Mouse (Mus musculus) neural tube, embryonic 15.5 days (tissue): ENCODE measurements around the gene Cog3. TPM values are rescaled to one million over a fixed set of nuclear protein-coding genes. Genes with fewer than 3 reads are reported as not detected.

Experiments
- ATAC-seq: fragments of 200-750 bp; cut with Nextera tagmentation; 2 replicates; pipeline ENCODE4 v1.8.0; 2017; ENCODE audit warnings: mild to moderate bottlenecking, moderate TSS enrichment, moderate library complexity; ENCODE audit not compliant: low FRiP score
- H3K27ac ChIP-seq: fragments of 300-500 bp; sonication (generic); replicated peaks from 2 replicates; pipeline ENCODE4 v1.5.1; 2015; ENCODE audit warnings: mild to moderate bottlenecking, inconsistent platforms
- H3K27me3 ChIP-seq: fragments of 300-500 bp; sonication (generic); replicated peaks from 2 replicates; pipeline ENCODE4 v1.6.1; 2015; ENCODE audit warnings: inconsistent platforms
- H3K36me3 ChIP-seq: fragments of 300-500 bp; sonication (generic); 2 replicates; pipeline ENCODE4 v1.6.1; 2015; ENCODE audit warnings: inconsistent platforms
- H3K4me1 ChIP-seq: fragments of 300-500 bp; sonication (generic); 2 replicates; pipeline ENCODE4 v1.6.1; 2015; ENCODE audit warnings: inconsistent platforms
- H3K4me2 ChIP-seq: fragments of 300-500 bp; sonication (generic); 2 replicates; pipeline ENCODE4 v1.6.1; 2015; ENCODE audit warnings: inconsistent platforms, mild to moderate bottlenecking, moderate library complexity
- H3K4me3 ChIP-seq: fragments of 300-500 bp; sonication (generic); replicated peaks from 2 replicates; pipeline ENCODE4 v1.5.1; 2015; ENCODE audit warnings: mild to moderate bottlenecking, inconsistent platforms
- H3K9ac ChIP-seq: fragments of 300-500 bp; sonication (generic); replicated peaks from 2 replicates; pipeline ENCODE4 v1.6.1; 2015; ENCODE audit warnings: mild to moderate bottlenecking, inconsistent platforms
- H3K9me3 ChIP-seq: fragments of 300-500 bp; sonication (generic); replicated peaks from 2 replicates; pipeline ENCODE4 v1.6.1; 2016; ENCODE audit warnings: inconsistent platforms
- WGBS: fragments of 180-500 bp; shearing (Covaris S2); methylation state at CpG from one replicate; pipeline ENCODE4 v1.1.7; 2015; ENCODE audit warnings: mixed read lengths; 5-methylcytosine and 5-hydroxymethylcytosine counted together
- polyA plus RNA-seq: library from polyadenylated mRNA; unstranded; fragments of >200 nt; fragmentation: Nextera tagmentation; extraction: Ambion mirVana; gene quantifications from 2 replicates; pipeline ENCODE4 v1.2.1, GENCODE M21; 2015

The Cog3 gene
- polyA plus RNA-seq, 1 experiment from 2014 or later, result 17.2 TPM

- no peak overlapping the region for H3K9ac ChIP-seq
- H3K36me3 ChIP-seq, result peaks cover 5% of the 10 kb centered on the region
- H3K4me2 ChIP-seq, result no peak overlapping the region
- no peak overlapping the region for H3K4me3 ChIP-seq
- H3K27ac ChIP-seq, result no peak overlapping the region
- no peak for ATAC-seq
- peaks cover 5% of the 10 kb centered on the region; the same call in 1 of the 2 replicates for H3K27me3 ChIP-seq
- H3K4me1 ChIP-seq, result peaks cover 19% of the 10 kb centered on the region
- no peaks in the 10 kb centered on the region for H3K9me3 ChIP-seq
- WGBS, result 89% methylated on average over 6 of the region's 6 CpGs
These were observed 2.7 kb upstream of the Cog3 start for GRCm38 (mm10) chr14:75756971-75757370.

DNA sequence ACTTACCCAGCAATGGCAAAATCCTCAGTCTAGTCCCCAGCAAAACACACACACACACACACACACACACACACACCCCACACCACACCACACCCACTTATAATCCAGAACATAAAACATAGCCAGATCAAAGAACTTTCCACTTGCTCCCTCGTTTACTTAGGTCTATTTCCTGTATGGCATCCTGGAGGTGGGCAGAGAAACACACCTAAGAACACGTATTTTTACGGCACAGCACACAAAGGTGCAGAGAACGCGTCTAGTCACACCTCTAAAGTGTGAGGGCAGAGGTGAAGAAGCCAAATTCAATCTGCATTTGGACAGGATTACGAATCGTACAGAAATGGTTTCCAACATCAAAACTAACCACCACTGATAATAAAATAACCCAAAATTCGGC is 1.1 kb downstream of the Cog3 start:
- no peaks in the 10 kb centered on the region for H3K9me3 ChIP-seq
- no peak for ATAC-seq
- WGBS, result 69% methylated on average over 8 of the region's 8 CpGs
- no peak overlapping the region for H3K27ac ChIP-seq
- peaks cover 5% of the 10 kb centered on the region; the same call in 1 of the 2 replicates for H3K27me3 ChIP-seq
- peaks cover 36% of the 10 kb centered on the region for H3K4me1 ChIP-seq
- H3K4me2 ChIP-seq, result peak overlapping the region; percentile 85
- no peaks in the 10 kb centered on the region for H3K36me3 ChIP-seq
- peak overlapping the region; percentile 90; the same call in 1 of the 2 replicates for H3K9ac ChIP-seq
- H3K4me3 ChIP-seq, result peak overlapping the region; percentile 99

GRCm38 (mm10) chr14:75751040-75751439 is 3.3 kb downstream of the Cog3 start:
- Histone ChIP-seq H3K4me1 (peaks cover 36% of the 10 kb centered on the region), H3K4me2 (no peak overlapping the region), H3K4me3 (no peak overlapping the region), H3K36me3 (peaks cover 9% of the 10 kb centered on the region), H3K9me3 (no peaks in the 10 kb centered on the region), H3K27me3 (no peaks in the 10 kb centered on the region), H3K27ac (no peak overlapping the region), H3K9ac (no peak overlapping the region)
- no peak for ATAC-seq
- 79% methylated on average over 4 of the region's 4 CpGs for WGBS

- no peaks in the 10 kb centered on the region for H3K27me3 ChIP-seq
- ATAC-seq, result no peak
- 90% methylated on average over 4 of the region's 4 CpGs for WGBS
- peaks cover 19% of the 10 kb centered on the region for H3K36me3 ChIP-seq
- no peaks in the 10 kb centered on the region for H3K9me3 ChIP-seq
- H3K27ac ChIP-seq, result no peak overlapping the region
- no peak overlapping the region for H3K9ac ChIP-seq
- no peak overlapping the region for H3K4me2 ChIP-seq
- H3K4me3 ChIP-seq, result no peak overlapping the region
- H3K4me1 ChIP-seq, result peaks cover 36% of the 10 kb centered on the region
These were observed 5.2 kb downstream of the Cog3 start for GRCm38 (mm10) chr14:75749123-75749522.

DNA sequence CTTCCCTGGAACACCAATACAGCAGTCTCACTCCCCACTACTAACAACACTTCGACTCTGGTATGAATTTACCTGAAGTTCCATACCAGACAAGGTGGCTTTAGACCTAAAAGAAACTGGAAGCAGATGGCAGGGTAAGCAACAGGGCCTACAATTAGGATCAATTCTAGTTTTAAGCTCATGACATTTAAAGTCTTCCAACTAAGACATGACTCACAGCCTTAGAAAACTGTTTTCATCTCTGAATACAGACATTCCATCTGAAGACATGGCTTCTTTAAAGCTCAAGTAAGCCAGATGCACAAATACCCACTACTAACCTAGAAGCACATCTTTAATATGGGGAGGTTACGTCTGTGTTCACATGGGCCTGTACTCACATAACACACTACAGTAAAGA is 6.4 kb downstream of the Cog3 start:
- H3K4me2 ChIP-seq, result no peak overlapping the region
- no peak overlapping the region for H3K27ac ChIP-seq
- 93% methylated on average over 2 of the region's 2 CpGs for WGBS
- peaks cover 27% of the 10 kb centered on the region for H3K4me1 ChIP-seq
- no peak overlapping the region for H3K4me3 ChIP-seq
- no peaks in the 10 kb centered on the region for H3K9me3 ChIP-seq
- H3K27me3 ChIP-seq, result no peaks in the 10 kb centered on the region
- H3K36me3 ChIP-seq, result peaks cover 19% of the 10 kb centered on the region
- ATAC-seq, result no peak
- H3K9ac ChIP-seq, result no peak overlapping the region

DNA sequence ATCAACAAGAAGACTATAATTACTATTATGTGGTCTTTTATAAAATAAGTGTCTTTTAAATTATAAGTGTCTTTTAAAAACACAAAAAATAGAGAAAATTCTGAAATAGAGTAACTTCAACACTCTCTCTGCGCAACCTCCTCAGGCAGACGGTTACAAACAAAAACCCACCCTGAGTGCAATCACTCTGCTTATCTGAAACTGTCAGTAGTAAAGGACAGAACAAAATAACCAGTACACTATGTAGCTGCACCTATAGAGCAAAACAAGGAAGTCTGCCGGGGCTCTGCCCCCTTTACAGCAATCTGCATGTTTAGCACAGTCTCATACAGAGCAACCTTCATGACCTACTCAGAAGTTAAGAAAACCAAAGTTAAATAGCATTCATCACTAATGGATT is 12.4 kb downstream of the Cog3 start:
- Histone ChIP-seq H3K36me3 (peaks cover 48% of the 10 kb centered on the region), H3K27ac (no peak overlapping the region), H3K4me2 (no peak overlapping the region), H3K9ac (no peak overlapping the region), H3K27me3 (no peaks in the 10 kb centered on the region), H3K9me3 (no peaks in the 10 kb centered on the region), H3K4me3 (no peak overlapping the region), H3K4me1 (no peaks in the 10 kb centered on the region)
- WGBS, result 86% methylated on average over 3 of the region's 3 CpGs
- ATAC-seq, result no peak

- peaks cover 65% of the 10 kb centered on the region for H3K36me3 ChIP-seq
- WGBS, result 96% methylated on average over 3 of the region's 3 CpGs
These were observed 18.7 kb downstream of the Cog3 start for GRCm38 (mm10) chr14:75735597-75735996.

GRCm38 (mm10) chr14:75732631-75733030 is 21.7 kb downstream of the Cog3 start:
- 93% methylated on average over 7 of the region's 7 CpGs for WGBS
- H3K9me3 ChIP-seq, result no peaks in the 10 kb centered on the region
- H3K36me3 ChIP-seq, result peaks cover 72% of the 10 kb centered on the region
- H3K27ac ChIP-seq, result no peak overlapping the region
- H3K4me1 ChIP-seq, result no peaks in the 10 kb centered on the region
- no peak overlapping the region for H3K9ac ChIP-seq
- H3K4me2 ChIP-seq, result no peak overlapping the region
- ATAC-seq, result no peak
- H3K27me3 ChIP-seq, result no peaks in the 10 kb centered on the region
- no peak overlapping the region for H3K4me3 ChIP-seq

More at GRCm38 (mm10) chr14:75735597-75735996, 18.7 kb downstream of the Cog3 start:
- H3K27ac ChIP-seq, result no peak overlapping the region
- no peaks in the 10 kb centered on the region for H3K27me3 ChIP-seq
- H3K4me3 ChIP-seq, result no peak overlapping the region
- H3K4me2 ChIP-seq, result no peak overlapping the region
- H3K9me3 ChIP-seq, result no peaks in the 10 kb centered on the region
- H3K9ac ChIP-seq, result no peak overlapping the region
- H3K4me1 ChIP-seq, result no peaks in the 10 kb centered on the region
- no peak for ATAC-seq

DNA sequence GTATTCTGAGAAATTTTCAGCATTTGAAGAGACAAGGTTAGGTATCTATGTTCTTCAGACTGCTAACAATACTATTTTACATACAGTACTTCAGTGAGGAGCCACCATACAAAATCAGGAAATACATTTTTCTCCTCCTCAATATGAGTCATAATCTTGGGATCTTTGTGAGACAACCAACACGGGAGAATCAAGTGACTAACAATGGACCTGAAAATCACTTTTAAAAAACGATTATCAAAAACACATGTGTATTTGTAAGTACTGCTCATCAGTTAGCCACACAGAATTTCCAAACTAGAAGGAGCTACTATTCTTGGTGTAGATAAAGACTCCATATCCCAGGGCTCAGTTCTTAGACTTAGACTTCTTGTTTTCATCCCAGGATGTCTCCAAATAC is 23.0 kb downstream of the Cog3 start:
- no peak overlapping the region for H3K4me3 ChIP-seq
- no peaks in the 10 kb centered on the region for H3K27me3 ChIP-seq
- H3K9ac ChIP-seq, result no peak overlapping the region
- H3K4me1 ChIP-seq, result no peaks in the 10 kb centered on the region
- peaks cover 69% of the 10 kb centered on the region for H3K36me3 ChIP-seq
- WGBS, result 88% methylated on average over 2 of the region's 2 CpGs
- H3K27ac ChIP-seq, result no peak overlapping the region
- ATAC-seq, result no peak
- no peaks in the 10 kb centered on the region for H3K9me3 ChIP-seq
- H3K4me2 ChIP-seq, result no peak overlapping the region

GRCm38 (mm10) chr14:75728111-75728510 is 26.2 kb downstream of the Cog3 start:
- no peak for ATAC-seq
- Histone ChIP-seq H3K4me2 (no peak overlapping the region), H3K27ac (no peak overlapping the region), H3K9me3 (no peaks in the 10 kb centered on the region), H3K4me3 (no peak overlapping the region), H3K4me1 (no peaks in the 10 kb centered on the region), H3K27me3 (no peaks in the 10 kb centered on the region), H3K9ac (no peak overlapping the region), H3K36me3 (peaks cover 55% of the 10 kb centered on the region)
- 94% methylated on average over 5 of the region's 5 CpGs for WGBS

DNA sequence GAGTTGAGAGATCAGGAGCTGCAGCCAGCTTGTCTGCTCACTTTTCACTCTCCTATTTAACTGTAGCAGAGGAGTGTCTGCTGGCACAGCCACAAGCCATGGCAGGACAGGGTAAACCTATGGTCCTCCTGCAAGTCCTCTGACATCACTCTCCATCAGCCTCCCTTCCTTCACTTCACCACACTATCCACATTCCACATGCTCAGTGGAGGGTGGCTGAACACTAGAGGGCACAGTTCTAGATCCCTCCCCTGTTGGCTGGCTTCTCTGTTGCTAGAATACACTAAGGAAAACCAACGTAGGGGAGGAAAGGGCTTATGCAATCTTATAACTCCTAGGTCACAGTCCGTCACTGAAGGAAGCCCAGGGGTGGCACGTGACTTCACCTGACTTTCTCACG is 27.3 kb downstream of the Cog3 start:
- H3K27ac ChIP-seq, result no peak overlapping the region
- 83% methylated on average over 4 of the region's 4 CpGs for WGBS
- H3K27me3 ChIP-seq, result no peaks in the 10 kb centered on the region
- H3K4me2 ChIP-seq, result no peak overlapping the region
- no peak overlapping the region for H3K9ac ChIP-seq
- no peak overlapping the region for H3K4me3 ChIP-seq
- no peak for ATAC-seq
- peaks cover 50% of the 10 kb centered on the region for H3K36me3 ChIP-seq
- no peaks in the 10 kb centered on the region for H3K4me1 ChIP-seq
- H3K9me3 ChIP-seq, result no peaks in the 10 kb centered on the region

- H3K27ac ChIP-seq, result no peak overlapping the region
- no peak for ATAC-seq
- H3K36me3 ChIP-seq, result peaks cover 52% of the 10 kb centered on the region
- H3K27me3 ChIP-seq, result no peaks in the 10 kb centered on the region
- no peak overlapping the region for H3K4me2 ChIP-seq
- H3K9me3 ChIP-seq, result no peaks in the 10 kb centered on the region
- no peaks in the 10 kb centered on the region for H3K4me1 ChIP-seq
- 94% methylated on average over 2 of the region's 2 CpGs for WGBS
- H3K9ac ChIP-seq, result no peak overlapping the region
- H3K4me3 ChIP-seq, result no peak overlapping the region
These were observed 31.5 kb downstream of the Cog3 start for GRCm38 (mm10) chr14:75722816-75723215.
